Mouse (Mus musculus) spleen, adult 2 months (tissue): ENCODE results near the gene Zfp541.

Experiments used
- CTCF ChIP-seq: fragments of 200-500 bp; IDR thresholded peaks from 2 replicates; pipeline ENCODE4 v1.5.1; 2011; ENCODE audit warnings: mild to moderate bottlenecking, inconsistent platforms; ENCODE audit not compliant: insufficient read depth, insufficient read length, insufficient replicate concordance; ENCODE audit errors: extremely low read depth
- POLR2A ChIP-seq: fragments of 200-500 bp; IDR thresholded peaks from 2 replicates; pipeline ENCODE4 v1.6.1; 2011; ENCODE audit warnings: low read depth, low read length, inconsistent platforms

- TF ChIP-seq CTCF (no peak), POLR2A (no peak)
Measured at GRCm38 (mm10) chr7:16014521-16015175, 47.0 kb upstream of the Zfp541 start.
